Mouse (Mus musculus) cortical plate, adult 2 months (tissue): ENCODE data around the gene Bpgm.

Experiments used
- CTCF ChIP-seq: fragments of 200-500 bp; IDR thresholded peaks from 2 replicates; pipeline ENCODE4 v1.5.1; 2011; ENCODE audit warnings: mild to moderate bottlenecking, control low read depth, low read length; ENCODE audit not compliant: insufficient read depth; ENCODE audit errors: extremely low read depth
- POLR2A ChIP-seq: fragments of 200-500 bp; IDR thresholded peaks from 2 replicates; pipeline ENCODE4 v1.6.1; 2011; ENCODE audit warnings: mild to moderate bottlenecking, low read length, control low read depth; ENCODE audit not compliant: insufficient read depth; ENCODE audit errors: extremely low read depth

DNA sequence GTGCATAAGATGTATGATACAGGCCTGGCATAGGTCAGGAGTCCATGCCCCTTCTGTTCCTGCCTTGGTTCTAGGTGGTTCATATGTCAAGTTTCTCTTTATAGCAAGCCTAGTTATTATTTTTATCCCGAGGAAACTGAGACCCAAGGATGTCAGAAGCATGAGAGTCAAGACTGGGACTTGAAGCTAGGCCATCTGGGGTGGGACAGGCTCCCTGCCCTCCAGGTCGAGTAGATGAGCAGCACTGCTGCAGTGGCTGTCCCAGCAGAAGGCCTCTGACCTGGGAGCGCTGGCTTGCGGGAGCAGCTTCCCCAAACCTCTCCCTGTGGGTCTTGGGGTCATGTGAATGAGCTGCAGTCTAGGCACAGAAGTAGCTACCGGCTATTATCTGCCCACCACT lies 47.5 kb downstream of the Bpgm start:
- TF ChIP-seq POLR2A: no peak
- TF ChIP-seq CTCF: no peak
